Mouse (Mus musculus) heart, embryonic 10.5 days (tissue): Measurements from ENCODE around the gene Snx21. TPM values are rescaled to one million over a fixed set of nuclear protein-coding genes. Genes with fewer than 3 reads are reported as not detected.
"Not testable (repeated sequence)": the region's sequence is repeated elsewhere in the genome, so short reads cannot be mapped to it uniquely, and the experiment has no call there.

Source experiments
- DNase-seq: peaks from one replicate; pipeline ENCODE4 v3.0.0-alpha.2; 2017; ENCODE audit warnings: low spot score
- H3K27ac ChIP-seq: fragments of 300-500 bp; sonication (generic); 2 replicates; pipeline ENCODE4 v1.5.1; 2016; ENCODE audit warnings: mild to moderate bottlenecking
- H3K27me3 ChIP-seq: fragments of 300-500 bp; sonication (generic); 2 replicates; pipeline ENCODE4 v1.6.1; 2016; ENCODE audit warnings: mild to moderate bottlenecking; ENCODE audit not compliant: poor library complexity, insufficient read depth, severe bottlenecking
- H3K36me3 ChIP-seq: fragments of 300-500 bp; sonication (generic); 2 replicates; pipeline ENCODE4 v1.6.1; 2016; ENCODE audit warnings: mild to moderate bottlenecking, moderate library complexity
- H3K4me1 ChIP-seq: fragments of 300-500 bp; sonication (generic); 2 replicates; pipeline ENCODE4 v1.6.1; 2016; ENCODE audit warnings: mild to moderate bottlenecking
- H3K4me3 ChIP-seq: fragments of 300-500 bp; sonication (generic); 2 replicates; pipeline ENCODE4 v1.5.1; 2016; ENCODE audit warnings: mild to moderate bottlenecking, moderate library complexity
- H3K9me3 ChIP-seq: fragments of 300-500 bp; sonication (generic); 2 replicates; pipeline ENCODE4 v1.6.1; 2016; ENCODE audit warnings: mild to moderate bottlenecking, moderate library complexity
- WGBS: fragments of 180-500 bp; shearing (Covaris S2); methylation state at CpG from one replicate; pipeline ENCODE4 v1.1.7; 2016; 5-methylcytosine and 5-hydroxymethylcytosine counted together
- polyA plus RNA-seq: library from polyadenylated mRNA; unstranded; fragments of >200 nt; fragmentation: Nextera tagmentation; extraction: Ambion mirVana; gene quantifications from 2 replicates; pipeline ENCODE4 v1.2.1, GENCODE M21; 2016

Gene Snx21
- polyA plus RNA-seq, 1 experiment from 2014 or later = 19.1 TPM

DNA sequence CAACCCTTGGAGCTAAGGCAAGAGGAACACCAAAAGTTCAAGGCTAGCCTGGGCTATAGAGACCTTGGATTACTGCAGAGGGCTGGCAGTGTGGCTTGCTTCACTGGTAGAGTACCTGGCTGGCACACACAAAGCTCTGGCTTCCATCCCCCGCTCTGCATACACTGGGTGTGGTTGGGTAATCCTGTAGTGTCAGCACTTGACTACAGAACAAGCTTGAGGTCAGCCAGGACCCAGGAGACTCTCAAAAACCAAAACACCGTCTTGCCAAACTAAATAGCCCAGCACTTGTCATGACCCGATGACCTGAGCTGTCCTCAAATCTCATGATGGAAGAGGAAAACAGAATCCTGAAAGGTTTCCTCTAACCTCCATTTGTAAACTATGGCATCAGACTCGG is 4.8 kb downstream of the Snx21 start:
- Histone ChIP-seq H3K27me3 (no peaks in the 10 kb centered on the region), H3K4me1 (peaks cover 46% of the 10 kb centered on the region), H3K27ac (no peak overlapping the region), H3K4me3 (no peak overlapping the region), H3K36me3 (peaks cover 56% of the 10 kb centered on the region), H3K9me3 (no peaks in the 10 kb centered on the region)
- 74% methylated on average over 4 of the region's 4 CpGs for WGBS
- DNase-seq = no peak

- no peak for DNase-seq
- WGBS = 95% methylated on average over 18 of the region's 18 CpGs
- H3K36me3 ChIP-seq = peaks cover 70% of the 10 kb centered on the region
Measured at GRCm38 (mm10) chr2:164791841-164792261, 6.2 kb downstream of the Snx21 start.

GRCm38 (mm10) chr2:164792400-164793190 is 7.0 kb downstream of the Snx21 start:
- WGBS = 87% methylated on average over 12 of the region's 12 CpGs
- Histone ChIP-seq H3K9me3 (no peaks in the 10 kb centered on the region), H3K4me3 (no peak overlapping the region), H3K4me1 (peaks cover 32% of the 10 kb centered on the region), H3K36me3 (peaks cover 75% of the 10 kb centered on the region), H3K27me3 (no peaks in the 10 kb centered on the region), H3K27ac (peak overlapping the region; percentile 77; the same call in 1 of the 2 replicates)
- no peak for DNase-seq

More at GRCm38 (mm10) chr2:164791841-164792261, 6.2 kb downstream of the Snx21 start:
- no peaks in the 10 kb centered on the region for H3K9me3 ChIP-seq
- H3K4me1 ChIP-seq = peaks cover 36% of the 10 kb centered on the region
- no peak overlapping the region for H3K4me3 ChIP-seq
- no peaks in the 10 kb centered on the region for H3K27me3 ChIP-seq
- H3K27ac ChIP-seq = peak overlapping the region; percentile 22; the same call in 1 of the 2 replicates

DNA sequence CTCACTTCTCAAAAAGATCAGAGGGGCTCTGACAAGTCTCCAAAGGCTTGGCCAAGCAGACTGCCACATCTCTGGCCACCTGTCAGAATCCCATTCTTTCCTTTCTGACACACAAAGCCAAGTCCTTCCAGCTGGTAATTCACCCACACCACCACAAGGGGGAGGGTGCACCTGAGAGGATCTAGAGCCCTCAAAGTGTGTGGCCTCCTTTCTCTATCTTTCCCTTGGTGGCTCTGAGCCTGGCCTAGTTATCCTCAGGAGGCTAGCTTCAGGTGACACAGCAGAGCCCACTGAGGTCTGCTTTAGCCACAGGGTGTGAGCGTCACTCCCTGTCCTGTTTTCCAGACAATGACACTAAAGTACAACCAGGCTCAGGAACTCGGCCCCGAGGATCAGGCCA is 7.6 kb downstream of the Snx21 start:
- H3K27ac ChIP-seq = peak overlapping the region; percentile 77
- peaks cover 80% of the 10 kb centered on the region for H3K36me3 ChIP-seq
- H3K4me1 ChIP-seq = peaks cover 30% of the 10 kb centered on the region
- no peak overlapping the region for H3K4me3 ChIP-seq
- DNase-seq = no peak
- H3K9me3 ChIP-seq = no peaks in the 10 kb centered on the region
- WGBS = 54% methylated on average over 3 of the region's 3 CpGs
- H3K27me3 ChIP-seq = no peaks in the 10 kb centered on the region

GRCm38 (mm10) chr2:164793772-164794171 is 8.1 kb downstream of the Snx21 start:
- peaks cover 25% of the 10 kb centered on the region for H3K4me1 ChIP-seq
- no peak for DNase-seq
- H3K36me3 ChIP-seq = peaks cover 79% of the 10 kb centered on the region
- peak overlapping the region; percentile 77 for H3K27ac ChIP-seq
- no peaks in the 10 kb centered on the region for H3K27me3 ChIP-seq
- no peaks in the 10 kb centered on the region for H3K9me3 ChIP-seq
- 81% methylated on average over 2 of the region's 2 CpGs for WGBS
- no peak overlapping the region for H3K4me3 ChIP-seq

GRCm38 (mm10) chr2:164794293-164794692 is 8.7 kb downstream of the Snx21 start:
- H3K27ac ChIP-seq = no peak overlapping the region
- H3K36me3 ChIP-seq = peaks cover 81% of the 10 kb centered on the region
- 41% methylated on average over 5 of the region's 5 CpGs for WGBS
- no peak overlapping the region for H3K4me3 ChIP-seq
- H3K4me1 ChIP-seq = peaks cover 22% of the 10 kb centered on the region
- no peaks in the 10 kb centered on the region for H3K9me3 ChIP-seq
- DNase-seq = peak; percentile 89
- H3K27me3 ChIP-seq = no peaks in the 10 kb centered on the region

DNA sequence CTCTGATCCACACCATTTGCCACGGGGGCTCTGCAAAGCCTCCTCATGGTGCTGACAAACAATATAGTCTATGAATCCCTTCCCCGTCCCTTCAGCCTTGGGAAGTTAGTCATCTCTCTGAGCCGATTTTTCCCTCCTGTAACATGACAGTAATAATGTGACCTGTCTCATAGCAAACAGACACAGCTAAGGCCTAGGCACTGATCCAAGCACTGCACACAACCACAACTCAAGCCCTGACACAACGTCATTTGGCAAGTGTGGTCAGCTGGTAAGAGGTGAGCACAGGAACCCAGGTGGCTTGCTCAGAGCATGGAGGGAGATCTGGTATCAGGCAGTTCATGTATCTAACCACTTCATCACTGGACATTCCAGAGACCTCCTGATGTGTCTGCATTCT is 10.2 kb downstream of the Snx21 start:
- WGBS = 89% methylated on average over 4 of the region's 4 CpGs
- H3K27ac ChIP-seq = no peak overlapping the region
- H3K27me3 ChIP-seq = no peaks in the 10 kb centered on the region
- peaks cover 83% of the 10 kb centered on the region for H3K36me3 ChIP-seq
- peaks cover 22% of the 10 kb centered on the region for H3K4me1 ChIP-seq
- no peak for DNase-seq
- no peaks in the 10 kb centered on the region for H3K9me3 ChIP-seq
- H3K4me3 ChIP-seq = no peak overlapping the region

DNA sequence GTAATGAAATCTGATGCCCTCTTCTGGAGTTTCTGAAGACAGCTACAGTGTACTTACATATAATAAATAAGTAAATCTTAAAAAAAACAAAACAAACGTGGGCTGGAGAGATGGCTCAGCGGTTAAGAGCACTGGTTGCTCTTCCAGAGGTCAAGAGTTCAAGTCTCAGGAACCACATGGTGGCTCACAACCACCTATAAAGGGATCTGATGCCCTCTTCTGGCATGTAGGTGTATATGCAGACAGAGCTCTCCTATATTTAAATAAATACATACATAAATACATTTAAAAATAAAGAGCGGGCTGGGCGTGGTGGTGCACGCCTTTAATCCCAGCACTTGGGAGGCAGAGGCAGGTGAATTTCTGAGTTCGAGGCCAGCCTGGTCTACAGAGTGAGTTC is 12.9 kb downstream of the Snx21 start:
- H3K36me3 ChIP-seq = peaks cover 80% of the 10 kb centered on the region

GRCm38 (mm10) chr2:164800252-164801004 is 14.8 kb downstream of the Snx21 start:
- WGBS = 87% methylated on average over 13 of the region's 13 CpGs
- DNase-seq = no peak
- no peaks in the 10 kb centered on the region for H3K9me3 ChIP-seq
- H3K27ac ChIP-seq = no peak overlapping the region
- H3K4me1 ChIP-seq = peaks cover 16% of the 10 kb centered on the region
- peaks cover 69% of the 10 kb centered on the region for H3K36me3 ChIP-seq
- H3K4me3 ChIP-seq = no peak overlapping the region
- no peaks in the 10 kb centered on the region for H3K27me3 ChIP-seq

More for the DNA sequence above, 12.9 kb downstream of the Snx21 start:
- not testable (repeated sequence) for H3K27ac ChIP-seq, H3K9me3 ChIP-seq, DNase-seq, H3K4me3 ChIP-seq, H3K27me3 ChIP-seq
- WGBS = 80% methylated on average over 6 of the region's 6 CpGs
- H3K4me1 ChIP-seq = peaks cover 14% of the 10 kb centered on the region

GRCm38 (mm10) chr2:164803201-164803920 is 17.7 kb downstream of the Snx21 start:
- DNase-seq = no peak
- Histone ChIP-seq H3K36me3 (peaks cover 45% of the 10 kb centered on the region), H3K27ac (peak overlapping the region; percentile 94; the same call in 1 of the 2 replicates), H3K4me1 (peaks cover 22% of the 10 kb centered on the region), H3K27me3 (no peaks in the 10 kb centered on the region), H3K4me3 (peak overlapping the region; percentile 89), H3K9me3 (no peaks in the 10 kb centered on the region)
- 90% methylated on average over 16 of the region's 16 CpGs for WGBS

- Histone ChIP-seq H3K36me3 (peaks cover 46% of the 10 kb centered on the region), H3K27me3 (no peaks in the 10 kb centered on the region), H3K9me3 (no peaks in the 10 kb centered on the region), H3K4me1 (peaks cover 22% of the 10 kb centered on the region), H3K4me3 (peak overlapping the region; percentile 89), H3K27ac (peak overlapping the region; percentile 94)
- DNase-seq = no peak
- 56% methylated on average over 1 of the region's 1 CpGs for WGBS
Measured at GRCm38 (mm10) chr2:164803921-164804313, 18.3 kb downstream of the Snx21 start.

- Histone ChIP-seq H3K27ac (peak within 1 kb of the TSS; percentile 94), H3K9me3 (no peaks in the 10 kb centered on the region), H3K4me1 (peaks cover 22% of the 10 kb centered on the region), H3K27me3 (no peaks in the 10 kb centered on the region), H3K4me3 (peak within 1 kb of the TSS; percentile 89), H3K36me3 (peaks cover 43% of the 10 kb centered on the region)
- WGBS = under 1% methylated on average over 47 of the region's 47 CpGs
- DNase-seq = peak; percentile 98
Measured at GRCm38 (mm10) chr2:164804533-164805331, 19.1 kb downstream of the Snx21 start, which contains the start of the genes Acot8 and Zswim3. Acot8 (minus strand) TSS chr2:164804882. Zswim3 (plus strand) TSS chr2:164805098.
